Mouse (Mus musculus): Measurements from ENCODE around the gene Mthfsd.

Gene Mthfsd

GRCm38 (mm10) chr8:121121704-121122103 lies 13.5 kb upstream of the Mthfsd start:
- DNase-seq (ENCODE audit: low spot score) = no peak

GRCm38 (mm10) chr8:121120456-121121419 lies 12.5 kb upstream of the Mthfsd start:
- DNase-seq (ENCODE audit: low spot score) = no peak

- DNase-seq (ENCODE audit: low spot score) = no peak
Observed at GRCm38 (mm10) chr8:121119635-121120455, 11.7 kb upstream of the Mthfsd start.

- DNase-seq (ENCODE audit: low spot score) = no peak
Observed at GRCm38 (mm10) chr8:121118634-121119420, 10.6 kb upstream of the Mthfsd start.

- DNase-seq (ENCODE audit: low spot score) = no peak
Observed at GRCm38 (mm10) chr8:121117906-121118305, 9.7 kb upstream of the Mthfsd start.

GRCm38 (mm10) chr8:121117186-121117651 lies 9.0 kb upstream of the Mthfsd start:
- DNase-seq (ENCODE audit: low spot score) = no peak

GRCm38 (mm10) chr8:121116591-121117185 lies 8.5 kb upstream of the Mthfsd start:
- DNase-seq (ENCODE audit: low spot score) = peak; percentile 39

- DNase-seq (ENCODE audit: low spot score) = peak; percentile 70
Observed at GRCm38 (mm10) chr8:121115948-121116347, 7.8 kb upstream of the Mthfsd start, which contains the start of gene Foxc2. Gene Foxc2, plus strand, starts transcription at chr8:121116171.

GRCm38 (mm10) chr8:121115136-121115535 lies 6.9 kb upstream of the Mthfsd start:
- no peak for DNase-seq (ENCODE audit: low spot score)

GRCm38 (mm10) chr8:121113261-121113660 lies 5.1 kb upstream of the Mthfsd start:
- DNase-seq (ENCODE audit: low spot score) = peak; percentile 93

- no peak for DNase-seq (ENCODE audit: low spot score)
Observed at GRCm38 (mm10) chr8:121111145-121111907, 3.1 kb upstream of the Mthfsd start.

- DNase-seq (ENCODE audit: low spot score) = no peak
Observed at GRCm38 (mm10) chr8:121108657-121109056, 465 bp upstream of the Mthfsd start.

GRCm38 (mm10) chr8:121104049-121104818 lies 4.0 kb downstream of the Mthfsd start:
- DNase-seq (ENCODE audit: low spot score) = peak; percentile 61

- DNase-seq (ENCODE audit: low spot score) = no peak
Observed at GRCm38 (mm10) chr8:121093496-121093895, 14.7 kb downstream of the Mthfsd start.

- DNase-seq (ENCODE audit: low spot score) = peak; percentile 49
Observed at GRCm38 (mm10) chr8:121092627-121093026, 15.6 kb downstream of the Mthfsd start.

GRCm38 (mm10) chr8:121092141-121092540 lies 16.1 kb downstream of the Mthfsd start:
- DNase-seq (ENCODE audit: low spot score) = no peak

GRCm38 (mm10) chr8:121090716-121091115 lies 17.5 kb downstream of the Mthfsd start:
- DNase-seq (ENCODE audit: low spot score) = no peak

- DNase-seq (ENCODE audit: low spot score) = no peak
Observed at GRCm38 (mm10) chr8:121089631-121090380, 18.4 kb downstream of the Mthfsd start.
